Mouse (Mus musculus): ENCODE measurements at regions not wholly inside any gene's neighbourhood (a gene's known extent, or its start where the extent isn't known, plus 50 kb on each side); places are given as distances from the start of the nearest gene placed in this dataset.

- in situ Hi-C loops (cut with MboI, MseI), result no loop called here
Measured at GRCm38 (mm10) chr1:161301348-161302075, 50.5 kb upstream of the Prdx6 start.

- in situ Hi-C loops (cut with MboI, MseI), result no loop called here
Measured at GRCm38 (mm10) chr1:161306772-161307499, 55.9 kb upstream of the Prdx6 start.

GRCm38 (mm10) chr1:161309269-161309668, 58.2 kb upstream of the Prdx6 start:
- in situ Hi-C loops (cut with MboI, MseI), result no loop called here

GRCm38 (mm10) chr1:161314078-161314477, 63.1 kb upstream of the Prdx6 start:
- in situ Hi-C loops (cut with MboI, MseI), result no loop called here

GRCm38 (mm10) chr1:161321675-161322074, 70.7 kb upstream of the Prdx6 start:
- in situ Hi-C loops (cut with MboI, MseI), result no loop called here

- in situ Hi-C loops (cut with MboI, MseI), result no loop called here
Measured at GRCm38 (mm10) chr1:161329218-161329617, 66.0 kb upstream of the Tnfsf4 start.

- in situ Hi-C loops (cut with MboI, MseI), result loop anchor here (10.0 kb wide), 1 partner anchor 1278 kb away; no protein-coding TSS in a partner anchor
Measured at GRCm38 (mm10) chr1:161333151-161333550, 62.1 kb upstream of the Tnfsf4 start.

GRCm38 (mm10) chr1:161345111-161345510, 50.1 kb upstream of the Tnfsf4 start:
- in situ Hi-C loops (cut with MboI, MseI), result no loop called here
